ENCODE assay signal across 37 mouse cellular contexts in the genomic region with DNA sequence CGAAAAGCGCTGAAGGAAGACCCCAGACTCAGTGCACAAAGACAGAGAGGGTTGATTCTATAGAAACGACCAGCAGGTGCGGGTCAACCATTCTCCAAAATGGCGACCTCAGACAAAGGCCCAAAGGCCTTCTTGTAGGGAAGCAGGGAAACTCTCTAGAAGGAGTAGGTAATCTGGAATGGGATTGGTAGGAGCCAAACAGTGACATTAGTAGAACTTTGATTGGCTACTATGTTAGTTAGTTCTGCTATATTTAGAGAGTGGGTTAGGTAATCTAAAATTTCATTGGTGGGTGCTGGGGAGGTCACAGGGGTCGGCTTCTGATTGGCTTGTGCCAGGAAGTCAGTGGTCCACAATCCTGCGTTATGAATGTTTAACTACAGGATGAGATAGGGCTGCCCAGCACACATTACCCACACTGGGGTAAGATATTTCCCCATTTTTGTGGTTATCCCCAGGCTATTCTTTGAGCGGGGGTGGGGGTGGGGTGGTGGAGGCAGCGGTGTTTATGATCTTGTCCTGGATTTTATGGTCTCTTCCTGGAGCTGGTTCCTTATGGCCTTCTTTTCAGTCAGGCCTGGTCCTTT. TPM values are rescaled to one million over a fixed set of nuclear protein-coding genes. Genes with fewer than 3 reads are reported as not detected.
DNase-seq lines count a peak whose midpoint lies in the region; ATAC-seq lines count a peak whose summit lies in the region.
"Had no signal": no experiment of that assay in that cellular context is flagged by ENCODE, and none has a peak within 500 bp of the region (broad histone marks: within the 10 kb centered on the region; RNA-seq: fewer than 3 reads in every experiment).

No protein-coding gene starts in this region.

- 43% methylated on average over 9 of the region's 9 CpGs for WGBS in liver, embryonic 15.5 days (ENCODE audit: insufficient replicate concordance)
- WGBS in liver, embryonic 12.5 days (ENCODE audit: insufficient replicate concordance), result 53% methylated on average over 9 of the region's 9 CpGs

- peaks cover 5% of the 10 kb centered on the region; the same call in 1 of the 2 replicates for H3K4me1 ChIP-seq in liver, embryonic 15.5 days (replicated peaks)
- H3K4me1 ChIP-seq in liver, embryonic 12.5 days, result no peaks in the 10 kb centered on the region
- H3K4me1 ChIP-seq: hindbrain, embryonic 10.5 days had no signal

- H3K36me3 ChIP-seq in liver, embryonic 15.5 days (replicated peaks), result no peaks in the 10 kb centered on the region
- no peaks in the 10 kb centered on the region for H3K36me3 ChIP-seq in liver, embryonic 12.5 days
- H3K36me3 ChIP-seq: embryonic facial prominence, embryonic 10.5 days; embryonic facial prominence, embryonic 15.5 days; G1E; heart, embryonic 13.5 days; hindbrain, embryonic 10.5 days; hindbrain, embryonic 15.5 days; limb, embryonic 10.5 days; limb, embryonic 15.5 days had no signal

- H3K4me3 ChIP-seq in liver, embryonic 15.5 days (replicated peaks), result no peak overlapping the region
- no peak overlapping the region for H3K4me3 ChIP-seq in liver, embryonic 12.5 days
- H3K4me3 ChIP-seq: embryonic facial prominence, embryonic 10.5 days; embryonic facial prominence, embryonic 15.5 days; forebrain, embryonic 13.5 days; heart, adult 2 months; heart, embryonic 13.5 days; hindbrain, embryonic 10.5 days; hindbrain, embryonic 15.5 days; limb, embryonic 10.5 days; limb, embryonic 15.5 days had no signal

- peaks cover under 1% of the 10 kb centered on the region; the same call in 1 of the 2 replicates for H3K9me3 ChIP-seq in liver, embryonic 15.5 days (replicated peaks)
- no peaks in the 10 kb centered on the region for H3K9me3 ChIP-seq in liver, embryonic 12.5 days (replicated peaks)
- H3K9me3 ChIP-seq: embryonic facial prominence, embryonic 10.5 days; embryonic facial prominence, embryonic 15.5 days; forebrain, embryonic 13.5 days; hindbrain, embryonic 15.5 days; limb, embryonic 10.5 days; limb, embryonic 15.5 days had no signal

- no peaks in the 10 kb centered on the region for H3K27me3 ChIP-seq in liver, embryonic 15.5 days
- H3K27me3 ChIP-seq in liver, embryonic 12.5 days (replicated peaks), result no peaks in the 10 kb centered on the region
- H3K27me3 ChIP-seq: embryonic facial prominence, embryonic 15.5 days; forebrain, embryonic 13.5 days; heart, embryonic 13.5 days; hindbrain, embryonic 15.5 days; limb, embryonic 15.5 days; Patski had no signal

- H3K9ac ChIP-seq in liver, embryonic 15.5 days, result no peak overlapping the region
- no peak overlapping the region for H3K9ac ChIP-seq in liver, embryonic 12.5 days
- H3K9ac ChIP-seq: embryonic facial prominence, embryonic 15.5 days; forebrain, embryonic 13.5 days; heart, embryonic 13.5 days; hindbrain, embryonic 15.5 days; limb, embryonic 15.5 days; lung, embryonic 14.5 days had no signal

- peak; percentile 45 for DNase-seq in WW6 (ENCODE audit: low read depth, low spot score)
- DNase-seq in gastrocnemius, postnatal 10 days, result no peak
- no peak for DNase-seq in spleen, adult 18-20 months
- DNase-seq in gastrocnemius, postnatal 25 days, result no peak
- DNase-seq: adrenal gland, adult 8-10 months; cerebellum, adult 11 months; cerebellum, adult 9-11 months; gastrocnemius, postnatal 36 days; heart, adult 2 months; heart, postnatal 10 days; kidney, adult 11 months; kidney, postnatal 25 days; lung, embryonic 14.5 days; lung, postnatal 14 days; right cerebral cortex, postnatal 25 days; thymus, adult 18-20 months; thymus, postnatal 25 days had no signal

- H3K4me2 ChIP-seq in liver, embryonic 15.5 days, result no peak overlapping the region
- no peak overlapping the region for H3K4me2 ChIP-seq in liver, embryonic 12.5 days
- H3K4me2 ChIP-seq: embryonic facial prominence, embryonic 15.5 days; forebrain, embryonic 13.5 days; heart, embryonic 13.5 days; hindbrain, embryonic 15.5 days; limb, embryonic 15.5 days; lung, embryonic 14.5 days; midbrain, embryonic 11.5 days had no signal

- peak; percentile 40; the same call in 1 of the 2 replicates for ATAC-seq in liver, embryonic 15.5 days (ENCODE audit: insufficient read depth)
- ATAC-seq in liver, embryonic 12.5 days, result no peak
- peak; percentile 73 for ATAC-seq in granulocyte monocyte progenitor cell, adult 5-6 weeks (replicated peaks; ENCODE audit: poor library complexity, severe bottlenecking)
- no peak for ATAC-seq in erythroid progenitor cell, adult 5-6 weeks (replicated peaks; ENCODE audit: low FRiP score, poor library complexity, severe bottlenecking)
- ATAC-seq: forebrain, embryonic 13.5 days; inflammation-experienced regulatory T-cells, adult 6 months; midbrain, embryonic 16.5 days; Patski had no signal

- peak overlapping the region; percentile 24; the same call in 1 of the 2 replicates for H3K27ac ChIP-seq in liver, embryonic 15.5 days (replicated peaks)
- H3K27ac ChIP-seq in liver, embryonic 12.5 days, result no peak overlapping the region
- H3K27ac ChIP-seq: embryonic facial prominence, embryonic 10.5 days; embryonic facial prominence, embryonic 15.5 days; forebrain, embryonic 13.5 days; heart, adult 2 months; heart, embryonic 13.5 days; hindbrain, embryonic 10.5 days; hindbrain, embryonic 15.5 days; limb, embryonic 10.5 days; limb, embryonic 15.5 days; stomach, postnatal 0 days had no signal

RNA-seq across cellular contexts. Expression of gene Prdm2, which starts 26.9 kb away (rescaled TPM):
- 2.8 and 3.4 TPM in 2 replicates for polyA plus RNA-seq in liver, embryonic 15.5 days (2015; fragmentation: Nextera tagmentation; extraction: Ambion mirVana)
- 5.2 and 6.2 TPM in 2 replicates for polyA plus RNA-seq in liver, embryonic 12.5 days (2016; fragmentation: Nextera tagmentation; extraction: Ambion mirVana)
- 20.5 and 27.8 TPM in 2 replicates for total RNA-seq in granulocyte monocyte progenitor cell, adult 5-6 weeks (2014; fragmentation: Nextera tagmentation)
- total RNA-seq in granulocyte monocyte progenitor cell, adult 5-6 weeks (2017), result 11.0 and 12.4 TPM in 2 replicates
- 10 to 100 TPM; 20.4 to 25.9 TPM for total RNA-seq in gastrocnemius, postnatal 10 days (2021)
- total RNA-seq in erythroid progenitor cell, adult 5-6 weeks (2015; ENCODE audit: low replicate concordance), result 5.4 and 5.8 TPM in 2 replicates
- 5.4 and 6.7 TPM in 2 replicates for total RNA-seq in erythroid progenitor cell, adult 5-6 weeks (2017; ENCODE audit: low replicate concordance)
- 10 to 100 TPM; 16.2 to 21.1 TPM for total RNA-seq in gastrocnemius, postnatal 25 days (2021)

RNA-seq across cellular contexts. Expression of gene Pdpn, which starts 59.7 kb away (rescaled TPM):
- polyA plus RNA-seq in liver, embryonic 15.5 days (2015; fragmentation: Nextera tagmentation; extraction: Ambion mirVana), result 1.1 and 1.8 TPM in 2 replicates
- 1.7 and 2.5 TPM in 2 replicates for polyA plus RNA-seq in liver, embryonic 12.5 days (2016; fragmentation: Nextera tagmentation; extraction: Ambion mirVana)
- total RNA-seq in granulocyte monocyte progenitor cell, adult 5-6 weeks (2014; fragmentation: Nextera tagmentation), result not detected in 2 replicates
- not detected in 2 replicates for total RNA-seq in granulocyte monocyte progenitor cell, adult 5-6 weeks (2017)
- total RNA-seq in gastrocnemius, postnatal 10 days (2021), result 10 to 100 TPM; 23.1 to 28.3 TPM
- total RNA-seq in erythroid progenitor cell, adult 5-6 weeks (2015; ENCODE audit: low replicate concordance), result not detected in 2 replicates
- not detected in 2 replicates for total RNA-seq in erythroid progenitor cell, adult 5-6 weeks (2017; ENCODE audit: low replicate concordance)
- total RNA-seq in gastrocnemius, postnatal 25 days (2021), result 10 to 100 TPM in 1 of 2 experiments, 1 to 10 TPM in 1; 9.5 to 11.5 TPM
- total RNA-seq: neutrophil, adult 5-6 weeks had no signal
- polyA plus RNA-seq: CD4-positive, CD25-positive, alpha-beta regulatory T cell, adult 4 months; G1E had no signal

Comparison
In these comparisons a context has a peak if more than half of its experiments do, and no peak if none do; other contexts are left out.
1. ATAC-seq: peak in liver, embryonic 15.5 days (single experiment) and granulocyte monocyte progenitor cell, adult 5-6 weeks (single experiment); none in liver, embryonic 12.5 days (single experiment) and erythroid progenitor cell, adult 5-6 weeks (single experiment).
2. RNA of gene Pdpn, which starts 59.7 kb away (total RNA-seq): 23.1 to 28.3 TPM in gastrocnemius, postnatal 10 days and 9.5 to 11.5 TPM in gastrocnemius, postnatal 25 days; not detected in granulocyte monocyte progenitor cell, adult 5-6 weeks and not detected in erythroid progenitor cell, adult 5-6 weeks; every median in the first group is over 10 times any median in the second.